Mouse (Mus musculus): ENCODE data around the gene Stx8. TPM values are rescaled to one million over a fixed set of nuclear protein-coding genes. Genes with fewer than 3 reads are reported as not detected.

Stx8 gene
- 7.6 and 22.8 TPM in 2 replicates for total RNA-seq (2014; fragmentation: Nextera tagmentation)
- 29.6 and 34.6 TPM in 2 replicates for total RNA-seq (2017)

- ATAC-seq (replicated peaks; ENCODE audit: low FRiP score, low TSS enrichment, poor library complexity, severe bottlenecking): peak; percentile 87
These were observed at the start of gene Stx8 for GRCm38 (mm10) chr11:67965905-67966878. Gene Stx8, plus strand, starts transcription at chr11:67966193.

GRCm38 (mm10) chr11:67917126-67917525 is 48.9 kb upstream of the Stx8 start:
- no peak for ATAC-seq (replicated peaks; ENCODE audit: low FRiP score, low TSS enrichment, poor library complexity, severe bottlenecking)

GRCm38 (mm10) chr11:67919593-67919992 is 46.4 kb upstream of the Stx8 start:
- ATAC-seq (replicated peaks; ENCODE audit: low FRiP score, low TSS enrichment, poor library complexity, severe bottlenecking): no peak

GRCm38 (mm10) chr11:67920226-67920960 is 45.6 kb upstream of the Stx8 start:
- ATAC-seq (replicated peaks; ENCODE audit: low FRiP score, low TSS enrichment, poor library complexity, severe bottlenecking): no peak

- 0 out of 2 replicates have a peak, but pooled peaks have one; percentile 24 for ATAC-seq (replicated peaks; ENCODE audit: low FRiP score, low TSS enrichment, poor library complexity, severe bottlenecking)
These were observed 44.7 kb upstream of the Stx8 start for GRCm38 (mm10) chr11:67921091-67921826.

GRCm38 (mm10) chr11:67921827-67922754 is 43.9 kb upstream of the Stx8 start, which contains the start of gene Usp43:
Gene Usp43, minus strand, starts transcription at chr11:67922153.
- peak; percentile 43; the same call in 1 of the 2 replicates for ATAC-seq (replicated peaks; ENCODE audit: low FRiP score, low TSS enrichment, poor library complexity, severe bottlenecking)

- ATAC-seq (replicated peaks; ENCODE audit: low FRiP score, low TSS enrichment, poor library complexity, severe bottlenecking): peak; percentile 72
These were observed 43.3 kb upstream of the Stx8 start for GRCm38 (mm10) chr11:67922755-67923125.

GRCm38 (mm10) chr11:67923720-67924119 is 42.3 kb upstream of the Stx8 start:
- no peak for ATAC-seq (replicated peaks; ENCODE audit: low FRiP score, low TSS enrichment, poor library complexity, severe bottlenecking)

- ATAC-seq (replicated peaks; ENCODE audit: low FRiP score, low TSS enrichment, poor library complexity, severe bottlenecking): no peak
These were observed 41.0 kb upstream of the Stx8 start for GRCm38 (mm10) chr11:67925000-67925399.

GRCm38 (mm10) chr11:67926348-67927055 is 39.5 kb upstream of the Stx8 start:
- no peak for ATAC-seq (replicated peaks; ENCODE audit: low FRiP score, low TSS enrichment, poor library complexity, severe bottlenecking)

- no peak for ATAC-seq (replicated peaks; ENCODE audit: low FRiP score, low TSS enrichment, poor library complexity, severe bottlenecking)
These were observed 33.8 kb upstream of the Stx8 start for GRCm38 (mm10) chr11:67932156-67932555.

GRCm38 (mm10) chr11:67948229-67948628 is 17.8 kb upstream of the Stx8 start:
- no peak for ATAC-seq (replicated peaks; ENCODE audit: low FRiP score, low TSS enrichment, poor library complexity, severe bottlenecking)

GRCm38 (mm10) chr11:67949475-67949874 is 16.5 kb upstream of the Stx8 start:
- no peak for ATAC-seq (replicated peaks; ENCODE audit: low FRiP score, low TSS enrichment, poor library complexity, severe bottlenecking)

- no peak for ATAC-seq (replicated peaks; ENCODE audit: low FRiP score, low TSS enrichment, poor library complexity, severe bottlenecking)
These were observed 12.4 kb upstream of the Stx8 start for GRCm38 (mm10) chr11:67953604-67954003.

- no peak for ATAC-seq (replicated peaks; ENCODE audit: low FRiP score, low TSS enrichment, poor library complexity, severe bottlenecking)
These were observed 11.6 kb upstream of the Stx8 start for GRCm38 (mm10) chr11:67954413-67954812.

- 0 out of 2 replicates have a peak, but pooled peaks have one; percentile 32 for ATAC-seq (replicated peaks; ENCODE audit: low FRiP score, low TSS enrichment, poor library complexity, severe bottlenecking)
These were observed 1.9 kb upstream of the Stx8 start for GRCm38 (mm10) chr11:67964110-67964509.

GRCm38 (mm10) chr11:67965242-67965883 is 630 bp upstream of the Stx8 start, which contains the start of gene Cfap52:
Gene Cfap52, minus strand, starts transcription at chr11:67965651.
- peak; percentile 74 for ATAC-seq (replicated peaks; ENCODE audit: low FRiP score, low TSS enrichment, poor library complexity, severe bottlenecking)
